Mouse (Mus musculus): ENCODE data around the gene Bcl2l10.

Gene Bcl2l10

GRCm38 (mm10) chr9:75400639-75401038 is 53.1 kb downstream of the Bcl2l10 start:
- no peak for DNase-seq (ENCODE audit: low spot score in 2 of 2)

Data from spleen, postnatal 36 days (tissue).